Mouse (Mus musculus) heart, postnatal 4 days (tissue): ENCODE results near the gene Morc2a. TPM values are rescaled to one million over a fixed set of nuclear protein-coding genes. Genes with fewer than 3 reads are reported as not detected.

Source experiments
- DNase-seq: peaks from one replicate; pipeline ENCODE4 v3.0.0; 2021
- total RNA-seq, 2 experiments: library from RNA; stranded (reverse); gene quantifications; 2 replicates each; pipeline ENCODE4 v1.2.3; 2021

Morc2a gene
- total RNA-seq, 2 experiments from 2014 or later = 34.7 to 42.4 TPM

DNA sequence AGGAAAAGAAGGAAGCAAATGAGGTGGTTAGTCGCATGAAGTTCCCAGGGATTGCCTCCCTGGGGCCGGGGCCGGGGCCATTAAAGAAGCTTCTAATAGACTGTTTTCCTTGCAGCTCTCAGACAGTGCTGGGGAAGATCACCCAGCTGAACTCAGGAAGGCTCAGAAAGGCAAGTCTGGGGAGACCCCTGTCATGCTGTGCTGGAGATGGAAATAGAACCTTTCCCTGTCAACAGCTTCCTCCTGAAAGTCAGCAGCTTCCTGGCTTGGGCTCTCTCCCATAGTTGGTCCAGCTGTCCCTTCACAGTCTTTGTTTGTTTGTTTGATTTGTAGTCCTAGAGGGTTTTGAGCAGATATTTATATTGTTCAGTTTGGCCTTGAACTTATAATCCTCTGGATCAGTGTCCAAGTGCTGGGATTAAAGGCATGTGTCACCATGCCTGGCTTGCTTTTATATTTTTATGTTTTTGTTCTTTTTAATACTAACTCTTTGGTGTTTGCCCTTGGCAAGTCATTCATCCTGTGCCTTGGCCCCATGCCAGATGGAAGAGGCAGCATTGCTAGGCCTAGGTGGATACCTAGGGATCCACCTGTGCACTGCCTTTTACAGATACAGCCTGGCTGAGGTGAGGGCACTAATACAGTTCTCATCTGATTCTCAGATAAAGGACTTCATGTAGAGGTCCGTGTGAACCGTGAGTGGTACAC, 35.9 kb downstream of the Morc2a start:
- no peak for DNase-seq

DNA sequence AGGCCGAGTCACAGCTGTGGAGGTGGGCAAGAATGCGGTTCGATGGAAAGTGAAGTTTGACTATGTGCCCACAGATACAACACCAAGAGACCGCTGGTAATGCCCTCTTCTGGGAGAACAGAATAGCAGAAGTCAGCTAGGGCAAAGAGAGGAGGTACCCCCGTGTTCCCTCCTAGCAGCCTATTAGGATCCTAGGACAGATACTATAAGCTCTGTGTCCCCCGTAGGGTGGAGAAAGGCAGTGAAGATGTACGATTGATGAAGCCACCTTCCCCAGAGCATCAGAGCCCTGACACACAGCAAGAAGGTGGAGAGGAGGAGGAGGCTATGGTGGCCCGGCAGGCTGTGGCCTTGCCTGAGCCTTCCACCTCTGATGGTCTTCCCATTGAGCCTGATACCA, 36.4 kb downstream of the Morc2a start:
- DNase-seq = no peak

- no peak for DNase-seq
Observed at GRCm38 (mm10) chr11:3686318-3686717, 37.3 kb downstream of the Morc2a start.

DNA sequence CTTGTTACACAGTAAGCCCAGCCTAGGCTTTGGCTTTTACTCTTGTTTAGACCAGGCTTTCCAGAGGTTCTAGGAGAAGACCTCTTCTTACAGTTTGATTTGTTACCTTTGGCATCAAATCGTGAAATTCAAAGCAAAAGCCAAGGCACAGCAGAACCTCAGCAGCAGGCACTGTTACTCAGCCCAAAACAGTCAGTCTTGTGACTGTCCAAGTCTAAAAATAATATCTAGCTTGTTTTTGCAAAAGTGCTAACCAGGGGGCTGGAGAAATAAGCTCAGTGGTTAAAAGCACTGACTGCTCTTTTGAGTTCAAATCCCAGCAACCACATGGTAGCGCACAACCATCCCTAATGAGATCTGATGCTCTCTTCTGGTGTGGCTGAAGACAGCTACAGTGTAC, 37.9 kb downstream of the Morc2a start:
- DNase-seq = no peak

GRCm38 (mm10) chr11:3691746-3692145, 42.8 kb downstream of the Morc2a start:
- no peak for DNase-seq

GRCm38 (mm10) chr11:3696086-3696616, 47.2 kb downstream of the Morc2a start:
- no peak for DNase-seq

DNA sequence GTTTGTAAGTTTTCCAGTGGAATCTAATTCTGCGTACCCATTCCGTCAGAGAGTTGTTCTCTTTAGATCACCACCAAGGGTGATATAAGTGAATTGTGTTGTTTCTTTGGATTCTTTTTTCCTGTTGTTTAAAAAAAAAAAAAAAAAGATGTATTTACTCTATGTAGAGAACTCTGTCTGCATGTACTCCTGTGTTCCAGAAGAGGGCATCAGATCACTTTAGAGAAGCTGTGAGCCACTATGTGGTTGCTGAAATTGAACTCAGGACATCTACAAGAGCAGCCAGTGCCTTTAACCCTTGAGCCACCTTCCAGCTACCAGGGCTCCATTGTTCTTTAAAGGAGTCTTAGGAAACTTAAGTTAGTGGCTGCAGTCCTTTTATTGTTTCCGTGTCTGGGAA, 48.5 kb downstream of the Morc2a start:
- no peak for DNase-seq

- DNase-seq = no peak
Observed at GRCm38 (mm10) chr11:3703089-3703992, 54.4 kb downstream of the Morc2a start.

DNA sequence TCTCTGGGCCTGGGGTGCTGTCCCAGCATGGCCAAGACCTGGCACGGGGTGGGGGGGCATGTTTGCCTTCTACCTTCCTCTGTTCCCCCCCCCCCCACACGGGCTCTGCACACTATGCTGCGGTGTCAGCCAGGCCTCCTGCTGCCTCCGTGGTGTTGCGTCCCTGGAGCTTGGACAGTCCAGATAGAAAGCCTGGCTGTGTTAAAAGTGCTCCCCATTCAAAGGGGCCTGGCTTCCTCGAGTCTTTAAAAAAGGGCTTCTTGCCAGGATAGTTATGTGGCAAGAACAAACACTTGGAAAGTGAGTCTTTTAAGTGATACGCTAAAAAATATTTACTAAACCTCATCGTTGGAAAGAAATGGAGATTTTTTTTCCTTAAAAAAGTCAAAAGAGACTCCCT, 55.4 kb downstream of the Morc2a start:
- no peak for DNase-seq

GRCm38 (mm10) chr11:3707057-3707456, 58.1 kb downstream of the Morc2a start:
- DNase-seq = no peak

- DNase-seq = no peak
Observed at GRCm38 (mm10) chr11:3710203-3710602, 61.2 kb downstream of the Morc2a start.

DNA sequence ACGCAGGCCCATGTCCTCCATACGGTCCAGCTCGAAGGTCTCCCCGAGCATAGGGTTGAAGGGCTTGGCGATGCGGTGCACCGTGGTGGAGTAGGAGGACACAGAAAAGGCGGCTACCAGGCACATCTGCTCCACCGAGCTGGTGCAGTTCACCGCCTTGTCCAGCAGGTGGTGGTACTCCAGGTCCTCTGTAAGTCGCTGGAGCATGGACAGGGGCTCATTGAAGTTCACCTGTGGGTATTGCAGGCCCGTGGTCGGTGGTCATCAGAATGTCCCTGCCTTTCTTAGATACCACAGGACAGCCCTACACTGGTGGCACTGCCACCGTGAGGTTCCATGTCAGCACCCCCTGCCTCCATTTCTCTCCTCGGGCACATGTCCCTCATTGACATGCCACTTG, 65.5 kb downstream of the Morc2a start:
- peak; percentile 72 for DNase-seq

DNA sequence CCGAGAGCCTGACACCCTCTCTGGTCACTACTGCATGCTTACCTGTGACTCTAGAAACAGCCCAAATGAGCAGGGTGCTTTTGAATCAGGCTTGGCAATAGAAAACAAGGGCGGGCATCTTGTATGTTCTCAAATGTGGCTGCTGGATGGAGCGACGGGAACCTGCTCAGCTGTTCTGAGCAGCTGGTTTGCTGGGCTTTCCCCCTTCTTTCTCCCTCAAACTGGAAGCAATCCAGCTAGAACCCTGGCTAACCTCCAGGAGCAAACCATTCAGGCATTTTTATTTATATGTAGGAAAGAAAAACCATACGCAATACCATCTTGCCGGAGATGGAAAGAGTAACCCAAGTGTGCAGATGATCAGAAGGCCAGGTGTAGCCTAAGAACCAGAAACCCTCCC, 67.7 kb downstream of the Morc2a start:
- DNase-seq = no peak

GRCm38 (mm10) chr11:3722036-3722435, 73.0 kb downstream of the Morc2a start:
- DNase-seq = no peak

- no peak for DNase-seq
Observed at GRCm38 (mm10) chr11:3722861-3723260, 73.9 kb downstream of the Morc2a start.

DNA sequence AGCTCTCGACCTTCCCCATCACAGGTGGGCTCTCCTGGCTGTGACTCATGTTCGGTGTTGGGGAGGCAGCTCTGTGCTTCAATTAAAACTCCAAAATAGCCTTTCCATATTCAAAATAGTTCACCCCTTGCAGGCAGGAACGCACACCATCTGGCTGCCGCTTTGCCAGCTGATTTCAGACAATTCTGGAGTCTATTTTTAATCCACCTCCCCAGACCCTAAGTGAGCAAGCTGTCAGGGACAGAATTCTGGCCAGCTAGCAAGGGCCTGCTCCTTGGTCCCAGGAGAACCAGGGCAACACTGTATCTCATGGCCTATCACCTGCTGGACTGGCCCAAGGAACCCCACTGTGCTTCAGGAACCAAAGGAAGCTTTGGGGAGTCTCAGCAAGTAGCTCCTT, 74.9 kb downstream of the Morc2a start:
- DNase-seq = no peak

DNA sequence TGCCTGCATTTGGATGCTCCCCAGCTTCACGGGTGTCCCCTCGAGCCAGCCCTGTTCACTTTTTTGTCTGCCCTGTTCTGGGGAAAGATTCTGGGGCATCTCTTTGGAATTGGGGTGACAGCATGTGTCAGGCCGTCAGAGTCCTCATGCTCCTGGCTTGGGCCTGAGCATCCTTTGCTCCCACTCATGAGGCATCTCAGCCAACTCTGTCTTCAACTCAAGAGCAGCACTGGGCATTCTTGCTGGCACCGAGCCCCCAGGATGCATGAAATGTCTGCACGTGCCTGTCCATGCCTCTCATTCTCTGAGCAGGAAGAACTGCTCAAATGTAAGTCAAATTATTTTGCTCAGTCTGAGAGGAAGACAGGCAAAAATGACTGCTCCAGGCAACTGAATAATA, 75.7 kb downstream of the Morc2a start:
- DNase-seq = no peak

DNA sequence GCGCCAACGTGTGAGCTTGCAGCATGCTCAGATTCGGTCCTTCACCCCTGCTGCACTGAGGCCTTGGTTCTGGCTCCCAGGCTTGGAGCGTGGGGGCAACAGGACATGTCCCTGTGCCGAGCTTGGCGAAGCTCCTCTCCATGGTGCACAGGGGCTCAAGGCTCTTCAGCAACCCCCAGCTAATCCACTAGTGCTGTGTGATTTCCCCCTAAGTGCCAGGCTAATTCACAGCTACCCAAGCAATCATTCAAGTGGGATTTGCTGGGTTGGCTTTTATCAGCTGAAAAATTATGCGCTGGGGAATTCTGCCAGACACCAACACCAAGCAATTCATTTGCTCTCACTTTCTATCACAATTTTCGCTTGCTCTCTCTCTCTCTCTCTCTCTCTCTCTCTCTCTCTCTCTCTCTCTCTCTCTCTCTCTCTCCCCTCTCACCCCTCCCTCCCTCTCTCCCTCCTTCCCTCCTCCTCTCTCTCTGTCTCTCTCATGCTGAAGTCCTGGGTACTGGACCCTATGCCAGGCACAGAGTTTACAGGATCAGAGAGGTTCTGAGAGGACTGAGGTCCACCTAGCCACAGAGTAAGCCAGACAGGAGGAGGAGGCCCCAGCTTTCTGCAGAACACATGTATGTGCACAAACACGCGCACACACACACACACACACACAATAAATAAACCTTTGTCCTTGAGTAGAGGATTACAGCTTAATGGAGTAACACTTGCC, 76.5 kb downstream of the Morc2a start:
- DNase-seq = no peak

DNA sequence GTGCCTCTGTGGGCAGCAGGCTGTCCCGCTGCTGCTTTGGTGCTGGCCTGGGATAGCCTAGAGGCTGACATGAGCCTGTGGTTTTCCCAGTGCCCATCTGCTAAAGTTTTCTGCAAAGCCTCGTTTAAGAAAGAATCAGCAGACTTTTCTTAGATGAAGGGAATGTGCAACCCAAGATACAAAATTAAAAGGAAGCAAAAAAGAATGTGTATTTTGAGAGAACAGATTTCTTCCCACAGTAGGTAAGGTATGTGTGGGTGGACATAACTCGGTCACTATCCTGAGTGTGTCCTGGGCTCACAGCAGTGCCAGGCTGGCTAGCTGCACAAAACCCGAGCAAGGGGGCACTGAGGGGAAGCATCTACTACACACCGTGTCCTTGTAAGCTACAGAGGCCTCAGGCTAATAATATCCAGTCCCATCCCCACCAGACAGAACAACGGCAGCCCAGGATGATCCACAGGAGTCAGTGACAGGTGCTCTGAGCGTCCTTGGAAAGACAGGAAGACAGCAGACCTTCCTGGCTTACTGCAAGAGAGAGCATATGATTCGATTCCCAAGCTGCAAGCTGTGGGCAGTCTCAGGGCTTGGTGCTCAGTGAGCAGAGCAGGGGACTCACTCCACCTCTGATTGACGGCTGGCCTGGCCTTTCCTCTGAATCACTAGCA, 78.6 kb downstream of the Morc2a start:
- DNase-seq = no peak

DNA sequence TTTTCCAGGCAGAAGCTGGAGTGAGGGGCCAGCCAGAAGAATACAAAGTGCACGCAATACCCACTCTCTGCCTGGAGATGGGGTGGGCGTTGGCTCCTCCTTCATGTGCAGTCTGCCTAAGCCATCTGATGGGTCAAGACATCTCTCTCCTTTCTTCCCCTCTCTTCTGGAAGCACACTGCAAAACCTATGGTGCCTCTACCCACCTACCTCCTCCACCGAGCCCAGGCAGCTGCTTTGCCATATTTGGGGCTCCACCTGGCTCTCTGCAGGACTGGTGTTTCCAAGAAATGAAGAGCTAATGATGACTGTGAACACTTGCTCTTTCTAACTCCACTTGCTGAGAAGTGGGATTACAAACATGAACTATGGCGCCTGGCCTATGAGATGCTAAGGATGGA, 82.5 kb downstream of the Morc2a start:
- no peak for DNase-seq

- no peak for DNase-seq
Observed at GRCm38 (mm10) chr11:3733933-3734636, 85.1 kb downstream of the Morc2a start.

GRCm38 (mm10) chr11:3735715-3736114, 86.7 kb downstream of the Morc2a start:
- no peak for DNase-seq
